15 mouse cellular contexts compared by ENCODE assay signal in genomic region chr16:91937281-91937680, GRCm38 (mm10).
DNase-seq lines count a peak whose midpoint lies in the region; ATAC-seq and TF ChIP-seq lines count a peak whose summit lies in the region.
"Had no signal": no experiment of that assay in that cellular context is flagged by ENCODE, and none has a peak within 500 bp of the region (broad histone marks: within the 10 kb centered on the region; RNA-seq: fewer than 3 reads in every experiment).

No protein-coding gene starts in this region.

- no peaks in the 10 kb centered on the region for H3K27me3 ChIP-seq in hindbrain, embryonic 10.5 days (ENCODE audit: insufficient read depth, poor library complexity, severe bottlenecking)
- H3K27me3 ChIP-seq in hindbrain, embryonic 14.5 days (ENCODE audit: control insufficient read depth, insufficient read depth, low read length): no peaks in the 10 kb centered on the region
- H3K27me3 ChIP-seq in liver, adult 2 months (ENCODE audit: control insufficient read depth, insufficient read depth, low read length): no peaks in the 10 kb centered on the region
- no peaks in the 10 kb centered on the region; the same call in 1 of the 2 replicates for H3K27me3 ChIP-seq in liver, embryonic 11.5 days (replicated peaks; ENCODE audit: control insufficient read depth, insufficient read depth, low read length)
- no peaks in the 10 kb centered on the region for H3K27me3 ChIP-seq in embryonic facial prominence, embryonic 10.5 days (replicated peaks; ENCODE audit: low read depth, poor library complexity, severe bottlenecking)
- no peaks in the 10 kb centered on the region for H3K27me3 ChIP-seq in stomach, postnatal 0 days (ENCODE audit: control insufficient read depth, insufficient read depth, low read length)
- H3K27me3 ChIP-seq: hindbrain, embryonic 12.5 days; Patski had no signal

- no peak overlapping the region for H3K4me2 ChIP-seq in hindbrain, embryonic 14.5 days (replicated peaks)
- H3K4me2 ChIP-seq in liver, embryonic 11.5 days: no peak overlapping the region
- no peak overlapping the region for H3K4me2 ChIP-seq in stomach, postnatal 0 days (replicated peaks; ENCODE audit: low read depth)
- H3K4me2 ChIP-seq: heart, embryonic 13.5 days; hindbrain, embryonic 12.5 days had no signal

- no peaks in the 10 kb centered on the region for H3K79me2 ChIP-seq in liver, adult 2 months (ENCODE audit: control insufficient read depth, insufficient read depth, low read length)

- H3K9ac ChIP-seq in hindbrain, embryonic 14.5 days: no peak overlapping the region
- no peak overlapping the region for H3K9ac ChIP-seq in liver, adult 2 months (ENCODE audit: low read depth, low read length)
- no peak overlapping the region for H3K9ac ChIP-seq in liver, embryonic 11.5 days (ENCODE audit: low read depth, low read length)
- no peak overlapping the region for H3K9ac ChIP-seq in stomach, postnatal 0 days (ENCODE audit: low read length)
- H3K9ac ChIP-seq: heart, embryonic 13.5 days; hindbrain, embryonic 12.5 days had no signal

- peak overlapping the region; percentile 40; the same call in 1 of the 2 replicates for H3K27ac ChIP-seq in hindbrain, embryonic 10.5 days
- H3K27ac ChIP-seq in hindbrain, embryonic 14.5 days: no peak overlapping the region
- H3K27ac ChIP-seq in liver, adult 2 months (replicated peaks; ENCODE audit: insufficient read depth, low read depth, low read length): no peak overlapping the region
- H3K27ac ChIP-seq in liver, embryonic 11.5 days (ENCODE audit: low read depth, low read length): no peak overlapping the region
- H3K27ac ChIP-seq in embryonic facial prominence, embryonic 10.5 days (replicated peaks): peak overlapping the region; percentile 67; the same call in 1 of the 2 replicates
- H3K27ac ChIP-seq in stomach, postnatal 0 days (replicated peaks): no peak overlapping the region
- H3K27ac ChIP-seq: heart, embryonic 13.5 days; hindbrain, embryonic 12.5 days; hindbrain, postnatal 0 days had no signal

- ATAC-seq in hindbrain, embryonic 14.5 days (ENCODE audit: low FRiP score): no peak
- no peak for ATAC-seq in liver, embryonic 11.5 days (replicated peaks; ENCODE audit: low FRiP score)
- ATAC-seq in stomach, postnatal 0 days (ENCODE audit: low FRiP score, low TSS enrichment): no peak
- ATAC-seq: activated CD4-positive, CD25-positive, alpha-beta regulatory T cell, adult 4 months; Patski had no signal

- DNase-seq in hindbrain, embryonic 10.5 days (ENCODE audit: low spot score): no peak
- DNase-seq in hindbrain, embryonic 14.5 days (ENCODE audit: low spot score): no peak
- DNase-seq in liver, adult 2 months (ENCODE audit: extremely low read depth, low read depth, low spot score): peak; percentile 59
- no peak for DNase-seq in liver, embryonic 11.5 days (ENCODE audit: low spot score)
- no peak for DNase-seq in embryonic facial prominence, embryonic 10.5 days (ENCODE audit: low spot score)
- peak; percentile 11 for DNase-seq in stomach, postnatal 0 days (ENCODE audit: low spot score)
- DNase-seq: adrenal gland, postnatal 14 days; cerebellum, postnatal 10 days; gastrocnemius, postnatal 14 days; heart, postnatal 36 days had no signal

- no peaks in the 10 kb centered on the region for H3K4me1 ChIP-seq in hindbrain, embryonic 10.5 days (replicated peaks)
- H3K4me1 ChIP-seq in hindbrain, embryonic 14.5 days (replicated peaks; ENCODE audit: control insufficient read depth, insufficient read depth, low read length): no peaks in the 10 kb centered on the region
- peaks cover 1% of the 10 kb centered on the region; the same call in 1 of the 2 replicates for H3K4me1 ChIP-seq in liver, adult 2 months (ENCODE audit: control insufficient read depth, insufficient read depth, low read length)
- 0 out of 2 replicates have a peak, but pooled peaks cover 1% of the 10 kb centered on the region for H3K4me1 ChIP-seq in liver, embryonic 11.5 days (replicated peaks; ENCODE audit: control insufficient read depth, insufficient read depth, low read length)
- peaks cover 3% of the 10 kb centered on the region; the same call in 1 of the 2 replicates for H3K4me1 ChIP-seq in embryonic facial prominence, embryonic 10.5 days
- no peaks in the 10 kb centered on the region for H3K4me1 ChIP-seq in stomach, postnatal 0 days (replicated peaks; ENCODE audit: control insufficient read depth, insufficient read depth)
- H3K4me1 ChIP-seq: heart, embryonic 13.5 days; hindbrain, embryonic 12.5 days had no signal

- H3K36me3 ChIP-seq in hindbrain, embryonic 10.5 days: no peaks in the 10 kb centered on the region
- H3K36me3 ChIP-seq in hindbrain, embryonic 14.5 days (replicated peaks; ENCODE audit: control insufficient read depth, insufficient read depth): no peaks in the 10 kb centered on the region
- H3K36me3 ChIP-seq in liver, adult 2 months (ENCODE audit: control insufficient read depth, insufficient read depth, low read length): no peaks in the 10 kb centered on the region
- H3K36me3 ChIP-seq in liver, embryonic 11.5 days (ENCODE audit: control insufficient read depth, insufficient read depth, low read length): no peaks in the 10 kb centered on the region
- no peaks in the 10 kb centered on the region for H3K36me3 ChIP-seq in embryonic facial prominence, embryonic 10.5 days (replicated peaks)
- no peaks in the 10 kb centered on the region for H3K36me3 ChIP-seq in stomach, postnatal 0 days (ENCODE audit: control insufficient read depth, insufficient read depth, low read length)
- H3K36me3 ChIP-seq: heart, embryonic 13.5 days; hindbrain, embryonic 12.5 days had no signal

- H3K9me3 ChIP-seq in hindbrain, embryonic 10.5 days: no peaks in the 10 kb centered on the region
- H3K9me3 ChIP-seq in hindbrain, embryonic 14.5 days (ENCODE audit: control insufficient read depth, low read length): no peaks in the 10 kb centered on the region
- no peaks in the 10 kb centered on the region for H3K9me3 ChIP-seq in liver, embryonic 11.5 days (ENCODE audit: control insufficient read depth, low read length)
- no peaks in the 10 kb centered on the region for H3K9me3 ChIP-seq in embryonic facial prominence, embryonic 10.5 days
- H3K9me3 ChIP-seq in stomach, postnatal 0 days (ENCODE audit: control insufficient read depth, low read length): no peaks in the 10 kb centered on the region
- H3K9me3 ChIP-seq: heart, embryonic 13.5 days; hindbrain, embryonic 12.5 days had no signal

- no peak for TF ChIP-seq POLR2A in liver, adult 2 months (IDR thresholded peaks at IDR 0.05; ENCODE audit: extremely low read depth, insufficient read depth, low read length)

- 89% methylated on average over 11 of the region's 11 CpGs for WGBS in hindbrain, embryonic 10.5 days
- WGBS in hindbrain, embryonic 14.5 days: 93% methylated on average over 11 of the region's 11 CpGs
- WGBS in liver, adult 2 months: 51% methylated on average over 11 of the region's 11 CpGs
- 86% methylated on average over 11 of the region's 11 CpGs for WGBS in liver, embryonic 11.5 days
- WGBS in embryonic facial prominence, embryonic 10.5 days: 91% methylated on average over 11 of the region's 11 CpGs
- 80% methylated on average over 11 of the region's 11 CpGs for WGBS in stomach, postnatal 0 days

- TF ChIP-seq EP300 in stomach, postnatal 0 days (optimal IDR thresholded peaks at IDR 0.05): no peak

- H3K4me3 ChIP-seq in hindbrain, embryonic 10.5 days: no peak overlapping the region
- no peak overlapping the region for H3K4me3 ChIP-seq in hindbrain, embryonic 14.5 days (replicated peaks; ENCODE audit: low read length)
- H3K4me3 ChIP-seq in liver, adult 2 months (ENCODE audit: insufficient read depth, low read depth, low read length): no peak overlapping the region
- H3K4me3 ChIP-seq in liver, embryonic 11.5 days (ENCODE audit: low read depth, low read length): no peak overlapping the region
- H3K4me3 ChIP-seq in embryonic facial prominence, embryonic 10.5 days: no peak overlapping the region
- H3K4me3 ChIP-seq in stomach, postnatal 0 days (ENCODE audit: low read depth, low read length): no peak overlapping the region
- H3K4me3 ChIP-seq: heart, embryonic 13.5 days; hindbrain, embryonic 12.5 days had no signal

- TF ChIP-seq CTCF in liver, adult 2 months (IDR thresholded peaks at IDR 0.05; ENCODE audit: low read depth, low read length): no peak
- no peak for TF ChIP-seq CTCF in stomach, postnatal 0 days (IDR thresholded peaks at IDR 0.05; ENCODE audit: low read depth)

Comparison
In these comparisons a context has a peak if more than half of its experiments do, and no peak if none do; other contexts are left out.
1. DNase-seq: peak in liver, adult 2 months (single experiment) and stomach, postnatal 0 days (single experiment); none in hindbrain, embryonic 10.5 days (single experiment), hindbrain, embryonic 14.5 days (single experiment), liver, embryonic 11.5 days (single experiment) and embryonic facial prominence, embryonic 10.5 days (single experiment).
2. H3K27ac ChIP-seq: peak in hindbrain, embryonic 10.5 days (single experiment) and embryonic facial prominence, embryonic 10.5 days (single experiment); none in hindbrain, embryonic 14.5 days (single experiment), liver, adult 2 months (single experiment), liver, embryonic 11.5 days (single experiment) and stomach, postnatal 0 days (single experiment).